Mouse (Mus musculus): ENCODE data around the gene Med12l.

Med12l gene

GRCm38 (mm10) chr3:59343026-59343425 lies 337.4 kb downstream of the Med12l start:
- peak; percentile 16 to 46 for DNase-seq

DNA sequence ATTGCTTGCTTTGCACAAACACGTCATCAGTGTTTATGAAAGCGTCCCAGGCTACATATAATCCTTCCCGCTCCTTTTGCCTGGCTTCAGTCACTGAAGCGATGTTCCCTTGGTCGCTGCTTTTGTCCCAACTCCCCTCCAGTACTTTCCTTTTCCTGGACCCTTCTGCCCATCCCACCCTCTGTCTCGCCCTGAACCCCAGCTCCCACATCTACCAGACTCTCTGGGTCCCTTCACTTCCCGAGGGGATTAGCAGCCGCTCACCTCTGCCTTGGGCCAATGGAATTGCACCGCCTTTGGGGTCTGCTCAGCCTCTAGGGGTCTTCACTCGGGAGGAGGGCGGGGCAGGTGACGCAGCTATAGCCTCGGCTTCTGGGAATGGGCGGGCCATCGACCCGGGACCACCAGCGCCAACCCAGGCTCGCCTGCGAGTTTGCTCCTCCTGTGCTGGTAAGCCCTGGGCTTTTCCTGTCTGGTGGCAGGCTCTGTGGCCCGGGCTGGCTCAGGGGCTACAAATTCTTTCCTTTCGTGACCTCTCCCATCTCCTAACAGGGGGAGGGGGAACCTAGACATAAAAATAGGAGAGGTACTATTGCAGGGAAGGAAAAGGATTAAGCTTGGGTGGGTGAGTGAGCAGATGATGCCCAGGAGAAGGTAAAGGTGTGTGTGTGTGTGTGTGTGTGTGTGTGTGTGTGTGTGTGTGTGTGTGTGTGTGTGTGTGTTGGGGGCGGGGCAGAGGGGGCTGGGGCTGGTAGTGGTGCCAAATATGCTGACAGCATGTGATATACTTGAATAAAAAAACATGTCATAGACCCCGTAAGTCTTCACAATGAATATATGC lies 338.7 kb downstream of the Med12l start, which contains the start of gene Igsf10:
TSS of gene Igsf10 (minus strand) at position 330 of the 841 bp plus-strand sequence.
- DNase-seq, result peak; percentile 6 to 10

DNA sequence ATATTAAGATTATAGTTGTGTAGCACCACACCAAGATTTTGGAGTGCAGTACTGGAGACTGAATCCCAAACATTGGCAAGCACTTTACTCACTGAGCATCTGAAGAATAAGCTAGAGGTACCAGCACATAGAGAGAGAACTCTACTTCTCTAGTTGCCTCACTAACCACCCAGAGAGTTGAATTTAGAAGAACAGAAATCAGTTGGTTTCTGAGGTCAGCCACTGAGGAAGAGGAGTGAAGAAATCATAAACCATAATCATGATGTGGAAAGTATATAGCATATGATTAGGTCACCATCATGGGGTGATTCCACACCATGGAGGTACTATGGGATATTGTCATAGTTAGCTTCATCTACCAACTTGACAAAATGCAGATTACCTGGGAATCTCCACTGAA lies 346.1 kb downstream of the Med12l start:
- DNase-seq, result no peak

- peak; percentile 8 to 10 for DNase-seq
Observed at GRCm38 (mm10) chr3:59354156-59354555, 348.5 kb downstream of the Med12l start.

DNA sequence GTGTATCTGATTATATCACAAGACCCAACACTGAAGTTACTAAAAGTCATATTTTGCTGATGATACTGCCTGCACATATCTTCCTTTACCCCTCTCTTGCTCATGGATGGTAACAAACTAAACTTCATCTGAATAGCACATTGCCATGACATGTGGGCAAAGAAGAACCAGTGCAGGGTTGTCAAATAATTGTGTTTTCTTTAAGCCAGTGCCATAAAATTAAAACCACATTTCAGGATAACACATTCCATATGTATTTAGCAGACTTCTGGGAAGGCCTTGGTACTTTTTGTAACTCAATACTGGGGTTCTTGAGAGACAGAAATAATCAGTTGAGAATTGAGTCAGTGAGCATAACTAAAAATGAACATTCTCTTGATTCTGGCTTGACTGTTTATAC lies 354.5 kb downstream of the Med12l start:
- no peak for DNase-seq

DNA sequence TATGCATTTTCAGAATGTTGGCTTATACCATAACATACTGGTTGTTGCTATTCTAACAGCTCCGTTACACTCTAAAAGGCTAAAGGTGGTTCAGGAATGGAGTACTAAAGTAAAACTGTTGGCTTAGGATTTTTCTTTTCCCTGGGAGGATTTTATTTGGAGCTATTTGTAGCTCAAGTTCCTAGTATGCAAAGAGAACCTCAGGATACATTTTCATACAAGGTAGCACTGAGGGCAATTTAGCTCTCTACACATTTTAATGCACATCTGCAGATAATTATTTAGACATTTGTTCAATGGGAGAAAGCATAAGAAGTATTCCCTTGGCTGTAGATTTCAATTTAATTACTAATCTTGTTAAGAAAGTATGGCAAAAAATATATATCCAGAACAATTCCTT lies 356.3 kb downstream of the Med12l start:
- DNase-seq, result no peak

Measured in lung, adult 18-20 months (tissue).